Mouse (Mus musculus) neural tube, embryonic 13.5 days (tissue): ENCODE results near the gene Spesp1. TPM values are rescaled to one million over a fixed set of nuclear protein-coding genes. Genes with fewer than 3 reads are reported as not detected.
A peak's percentile ranks its signal among the peaks of the same experiment; 100 is the strongest.

Experiments used
- ATAC-seq: fragments of 200-750 bp; cut with Nextera tagmentation; 2 replicates; pipeline ENCODE4 v1.8.0; 2017; ENCODE audit warnings: low read depth, mild to moderate bottlenecking, moderate TSS enrichment, moderate library complexity
- H3K27ac ChIP-seq: fragments of 300-500 bp; sonication (generic); replicated peaks from 2 replicates; pipeline ENCODE4 v1.5.1; 2015; ENCODE audit warnings: moderate library complexity, mild to moderate bottlenecking, inconsistent platforms
- H3K27me3 ChIP-seq: fragments of 300-500 bp; sonication (generic); 2 replicates; pipeline ENCODE4 v1.6.1; 2015; ENCODE audit warnings: mild to moderate bottlenecking, inconsistent platforms
- H3K36me3 ChIP-seq: fragments of 300-500 bp; sonication (generic); 2 replicates; pipeline ENCODE4 v1.6.1; 2015; ENCODE audit warnings: mild to moderate bottlenecking, inconsistent platforms
- H3K4me1 ChIP-seq: fragments of 300-500 bp; sonication (generic); replicated peaks from 2 replicates; pipeline ENCODE4 v1.6.1; 2015; ENCODE audit warnings: inconsistent platforms
- H3K4me2 ChIP-seq: fragments of 300-500 bp; sonication (generic); 2 replicates; pipeline ENCODE4 v1.6.1; 2015; ENCODE audit warnings: inconsistent platforms, mild to moderate bottlenecking, moderate library complexity
- H3K4me3 ChIP-seq: fragments of 300-500 bp; sonication (generic); 2 replicates; pipeline ENCODE4 v1.5.1; 2015; ENCODE audit warnings: mild to moderate bottlenecking, inconsistent platforms
- H3K9ac ChIP-seq: fragments of 300-500 bp; sonication (generic); 2 replicates; pipeline ENCODE4 v1.6.1; 2015; ENCODE audit warnings: moderate library complexity, mild to moderate bottlenecking, inconsistent platforms
- H3K9me3 ChIP-seq: fragments of 300-500 bp; sonication (generic); 2 replicates; pipeline ENCODE4 v1.6.1; 2016; ENCODE audit warnings: inconsistent platforms
- WGBS: fragments of 180-500 bp; shearing (Covaris S2); methylation state at CpG from one replicate; pipeline ENCODE4 v1.1.7; 2015; 5-methylcytosine and 5-hydroxymethylcytosine counted together
- polyA plus RNA-seq: library from polyadenylated mRNA; unstranded; fragments of >200 nt; fragmentation: Nextera tagmentation; extraction: Ambion mirVana; gene quantifications from 2 replicates; pipeline ENCODE4 v1.2.1, GENCODE M21; 2015

Spesp1 gene
- polyA plus RNA-seq, 1 experiment from 2014 or later, result not detected

DNA sequence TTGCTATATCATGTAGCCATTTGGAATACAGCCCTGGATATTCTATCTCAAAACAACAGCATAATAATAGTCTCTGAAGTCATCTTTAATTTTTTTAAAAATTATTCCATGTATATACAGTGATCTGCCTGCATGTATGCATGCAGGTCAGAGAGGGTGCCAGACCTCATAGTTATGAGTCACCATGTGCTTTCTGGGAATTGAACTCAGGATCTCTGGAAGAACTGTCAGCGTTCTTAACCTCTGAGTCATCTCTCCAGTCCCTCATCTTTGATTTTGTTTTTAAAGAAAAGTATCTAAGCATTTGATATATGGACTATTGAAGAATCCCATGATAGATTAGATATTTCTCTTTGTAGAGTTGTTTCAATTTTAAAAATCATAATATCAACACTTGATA lies 12.8 kb downstream of the Spesp1 start:
- no peaks in the 10 kb centered on the region for H3K4me1 ChIP-seq
- no peak overlapping the region for H3K27ac ChIP-seq
- H3K9me3 ChIP-seq, result no peaks in the 10 kb centered on the region
- no peaks in the 10 kb centered on the region for H3K27me3 ChIP-seq
- no peaks in the 10 kb centered on the region for H3K36me3 ChIP-seq
- no peak overlapping the region for H3K9ac ChIP-seq
- H3K4me3 ChIP-seq, result no peak overlapping the region
- no peak overlapping the region for H3K4me2 ChIP-seq
- WGBS, result 93% methylated on average over 1 of the region's 1 CpGs
- no peak for ATAC-seq

DNA sequence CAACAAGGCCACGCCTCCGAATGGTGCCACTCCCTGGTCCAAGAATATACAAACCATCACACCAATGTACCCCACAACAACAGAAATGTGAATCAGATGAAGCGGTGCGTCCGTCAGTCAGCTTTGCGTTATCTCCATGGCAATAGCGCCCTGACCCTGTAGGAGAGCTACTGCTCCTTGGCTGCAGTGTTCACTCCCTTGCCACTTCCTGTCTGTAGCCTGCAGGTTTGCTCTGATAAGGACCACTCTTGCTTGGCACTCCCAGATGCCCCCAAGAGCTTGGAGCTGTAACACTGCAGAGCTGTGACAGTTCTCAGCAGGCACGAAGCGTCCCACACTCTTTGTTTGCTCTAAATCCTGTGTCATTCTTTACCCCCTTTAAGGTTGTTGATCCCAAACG lies 16.7 kb downstream of the Spesp1 start:
- Histone ChIP-seq H3K4me3 (no peak overlapping the region), H3K4me1 (no peaks in the 10 kb centered on the region), H3K27me3 (no peaks in the 10 kb centered on the region), H3K4me2 (no peak overlapping the region), H3K27ac (no peak overlapping the region), H3K36me3 (no peaks in the 10 kb centered on the region), H3K9ac (no peak overlapping the region), H3K9me3 (no peaks in the 10 kb centered on the region)
- WGBS, result 85% methylated on average over 10 of the region's 10 CpGs
- ATAC-seq, result no peak

DNA sequence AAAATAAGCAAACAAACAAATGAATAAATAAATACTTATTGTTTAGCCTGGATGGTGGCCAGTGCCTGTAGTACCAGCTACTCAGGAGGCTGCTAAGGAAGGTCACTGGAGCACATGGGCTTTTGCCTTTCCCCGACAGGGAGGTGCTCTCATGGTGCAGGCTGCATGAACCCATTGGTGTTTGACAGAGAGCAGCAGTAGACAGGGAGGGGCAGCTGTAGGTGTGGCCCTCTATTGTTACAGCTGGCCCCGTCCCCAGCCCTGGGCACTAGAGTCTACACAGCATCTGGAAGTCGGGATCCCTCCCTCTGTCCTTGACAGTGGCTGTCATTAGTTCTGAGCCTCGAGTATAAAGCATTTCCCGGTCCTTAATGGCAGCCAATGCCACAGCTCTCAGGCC lies 18.4 kb downstream of the Spesp1 start:
- WGBS, result 73% methylated on average over 5 of the region's 5 CpGs

DNA sequence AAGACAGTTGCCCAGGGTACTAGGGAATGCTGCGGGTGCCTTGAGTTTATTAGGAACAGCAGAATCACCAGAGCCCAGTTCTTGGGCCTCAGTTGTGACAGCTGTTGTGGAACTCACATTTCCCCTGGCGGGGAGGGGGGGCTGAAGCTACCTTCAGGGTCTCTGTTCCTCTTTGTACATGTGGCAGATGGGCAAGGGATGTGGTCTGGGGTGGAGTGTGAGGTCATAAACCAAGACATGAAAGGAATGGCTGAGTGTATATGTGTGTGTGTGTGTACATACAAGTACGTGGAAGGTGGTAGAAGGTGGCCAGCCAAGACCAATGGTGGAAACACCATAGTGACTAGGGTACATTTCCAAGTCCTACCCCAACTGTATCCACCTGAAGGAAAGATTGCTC lies 20.6 kb downstream of the Spesp1 start:
- Histone ChIP-seq H3K27me3 (no peaks in the 10 kb centered on the region), H3K9me3 (peaks cover 6% of the 10 kb centered on the region), H3K4me1 (peaks cover 3% of the 10 kb centered on the region), H3K4me3 (no peak overlapping the region), H3K4me2 (no peak overlapping the region), H3K9ac (no peak overlapping the region), H3K27ac (no peak overlapping the region), H3K36me3 (no peaks in the 10 kb centered on the region)
- ATAC-seq, result no peak
- 83% methylated on average over 3 of the region's 3 CpGs for WGBS

More for the DNA sequence above, 18.4 kb downstream of the Spesp1 start:
- Histone ChIP-seq H3K27ac (no peak overlapping the region), H3K36me3 (no peaks in the 10 kb centered on the region), H3K4me2 (no peak overlapping the region), H3K27me3 (no peaks in the 10 kb centered on the region), H3K4me3 (no peak overlapping the region), H3K9me3 (peaks cover 6% of the 10 kb centered on the region), H3K9ac (no peak overlapping the region), H3K4me1 (no peaks in the 10 kb centered on the region)
- no peak for ATAC-seq

DNA sequence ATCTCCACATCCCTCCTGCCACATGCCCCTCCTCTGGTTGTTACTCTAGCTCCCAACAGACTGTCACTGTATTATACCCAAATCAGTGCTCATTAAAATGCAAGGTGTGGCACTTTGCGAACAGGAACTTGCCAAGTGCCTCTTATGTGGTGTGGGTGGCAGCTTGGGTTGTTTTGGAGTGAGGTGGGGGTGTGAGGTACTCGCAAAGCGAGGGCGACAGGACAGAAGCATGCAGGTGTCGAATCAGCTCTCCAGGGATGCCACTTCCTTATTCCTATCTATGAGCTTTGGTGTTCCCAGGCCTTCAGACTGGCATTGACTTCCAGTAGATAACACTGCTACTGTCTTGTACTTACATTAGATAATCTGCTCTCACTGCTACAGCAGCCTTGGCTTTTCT lies 21.0 kb downstream of the Spesp1 start:
- Histone ChIP-seq H3K9me3 (peaks cover 6% of the 10 kb centered on the region), H3K27me3 (no peaks in the 10 kb centered on the region), H3K4me2 (no peak overlapping the region), H3K27ac (no peak overlapping the region), H3K9ac (no peak overlapping the region), H3K36me3 (no peaks in the 10 kb centered on the region), H3K4me3 (no peak overlapping the region), H3K4me1 (peaks cover 7% of the 10 kb centered on the region)
- ATAC-seq, result no peak
- WGBS, result 91% methylated on average over 5 of the region's 5 CpGs

DNA sequence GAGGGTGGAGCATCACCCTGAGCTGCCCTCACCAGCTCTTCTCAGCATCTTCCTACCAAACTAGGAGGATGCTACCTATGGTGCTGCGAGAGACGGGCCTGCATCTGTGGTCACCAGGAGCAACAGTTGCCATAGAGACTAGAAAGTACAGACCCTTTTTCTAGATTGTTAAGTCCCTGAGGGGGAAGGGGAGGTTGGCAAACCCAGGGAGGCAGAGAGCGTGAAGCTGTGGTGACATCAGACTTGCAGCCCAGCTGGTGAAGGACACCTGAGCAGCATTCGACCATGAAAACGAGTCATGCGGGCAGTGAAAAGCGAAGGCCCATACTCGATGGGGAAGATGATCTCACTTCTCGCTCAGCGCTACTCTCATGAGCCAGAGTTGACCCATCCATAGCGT lies 24.0 kb downstream of the Spesp1 start:
- no peak overlapping the region for H3K9ac ChIP-seq
- H3K4me3 ChIP-seq, result no peak overlapping the region
- H3K27ac ChIP-seq, result no peak overlapping the region
- peaks cover 6% of the 10 kb centered on the region for H3K9me3 ChIP-seq
- ATAC-seq, result no peak
- no peaks in the 10 kb centered on the region for H3K36me3 ChIP-seq
- 92% methylated on average over 11 of the region's 11 CpGs for WGBS
- H3K4me1 ChIP-seq, result peaks cover 10% of the 10 kb centered on the region
- H3K27me3 ChIP-seq, result no peaks in the 10 kb centered on the region
- H3K4me2 ChIP-seq, result no peak overlapping the region

DNA sequence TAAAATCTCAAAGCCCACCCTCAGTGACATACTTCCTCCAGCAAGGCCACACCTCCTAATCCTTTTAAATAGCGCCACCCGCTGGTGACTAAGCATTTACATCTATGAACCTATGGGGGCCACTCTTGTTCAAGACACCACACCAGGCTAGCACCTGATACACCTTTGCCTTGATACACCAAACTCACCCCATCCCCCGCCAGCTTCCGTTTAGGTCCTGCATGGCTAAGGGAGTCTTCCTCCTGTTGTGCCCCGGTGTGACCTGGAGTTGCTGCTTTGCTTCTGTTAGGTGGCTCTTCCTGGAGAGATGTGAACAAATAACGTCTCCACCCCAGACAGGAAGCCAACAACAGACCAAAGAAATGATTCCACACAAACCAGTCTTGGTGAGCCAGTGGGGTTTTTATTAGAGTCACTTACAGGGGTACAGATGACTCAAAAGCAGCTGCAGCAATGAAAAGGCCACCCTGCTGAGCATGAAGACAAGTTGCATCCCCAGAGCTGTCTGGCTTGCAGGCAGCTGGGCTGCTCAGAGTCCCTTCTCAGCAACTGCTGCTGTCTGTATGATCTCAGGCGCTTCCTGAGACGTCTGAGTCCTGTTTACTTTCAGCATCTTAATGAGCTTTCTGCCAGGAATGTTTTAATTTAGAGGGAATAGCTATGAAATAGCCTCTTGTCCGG lies 26.0 kb downstream of the Spesp1 start:
- no peak for ATAC-seq
- Histone ChIP-seq H3K4me1 (peaks cover 10% of the 10 kb centered on the region), H3K36me3 (no peaks in the 10 kb centered on the region), H3K9me3 (peaks cover 6% of the 10 kb centered on the region), H3K27ac (peak overlapping the region; percentile 55; the same call in 1 of the 2 replicates), H3K9ac (no peak overlapping the region), H3K27me3 (no peaks in the 10 kb centered on the region), H3K4me2 (no peak overlapping the region), H3K4me3 (no peak overlapping the region)
- 47% methylated on average over 9 of the region's 9 CpGs for WGBS

DNA sequence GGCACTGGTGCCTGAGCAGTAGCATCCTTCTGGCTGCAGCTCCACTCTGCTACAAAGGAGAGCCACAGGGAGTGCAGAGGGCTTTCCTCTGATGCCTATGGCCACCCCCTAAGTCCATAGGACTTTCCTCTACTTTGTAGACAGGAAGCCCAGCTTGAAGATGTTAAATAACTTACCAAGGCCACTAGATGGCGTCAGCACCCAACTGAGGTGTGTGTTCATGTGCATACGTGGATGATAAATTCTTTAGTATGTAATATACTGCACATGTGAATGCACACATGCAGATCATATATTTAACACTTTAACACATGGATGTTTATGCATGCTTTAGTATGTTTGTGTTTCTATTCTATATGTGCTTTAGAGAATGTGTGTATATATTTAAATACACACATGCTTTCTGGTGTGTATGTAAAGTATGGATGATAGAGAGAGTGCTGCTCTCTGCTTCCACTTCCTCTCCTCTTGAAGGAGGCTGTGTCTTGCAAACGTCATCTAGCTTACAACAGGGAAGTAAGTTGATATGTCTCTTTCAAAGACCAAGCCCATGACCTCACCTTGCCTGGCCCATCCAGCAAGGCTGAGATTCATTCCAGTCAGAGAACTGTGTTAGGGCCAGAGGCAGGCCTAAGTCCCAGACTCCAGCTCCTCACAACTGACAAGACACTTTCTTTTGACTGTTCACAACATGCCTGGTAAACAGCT lies 28.1 kb downstream of the Spesp1 start:
- Histone ChIP-seq H3K27ac (no peak overlapping the region), H3K36me3 (no peaks in the 10 kb centered on the region), H3K4me1 (peaks cover 10% of the 10 kb centered on the region), H3K4me3 (no peak overlapping the region), H3K9me3 (no peaks in the 10 kb centered on the region), H3K27me3 (no peaks in the 10 kb centered on the region), H3K4me2 (no peak overlapping the region), H3K9ac (no peak overlapping the region)
- WGBS, result 23% methylated on average over 3 of the region's 3 CpGs
- no peak for ATAC-seq

DNA sequence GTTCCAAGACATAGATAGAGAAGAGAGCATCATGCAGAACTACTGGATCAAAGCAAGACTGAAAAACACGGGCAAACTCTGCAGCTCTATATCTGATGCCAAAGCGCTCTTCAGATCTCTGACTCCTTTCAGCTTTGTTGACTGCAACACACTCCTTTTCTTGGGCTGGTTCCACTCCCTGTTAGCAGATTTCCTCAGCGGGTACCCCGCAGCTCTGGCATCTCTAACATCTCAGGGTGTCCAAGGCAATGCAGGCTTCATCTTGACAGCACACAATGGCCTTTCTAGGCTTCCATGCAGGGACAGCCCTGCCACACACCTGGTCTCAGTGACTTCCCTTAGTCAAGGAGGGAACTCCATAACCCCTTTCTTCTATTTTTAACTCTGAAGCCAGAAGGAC lies 31.7 kb downstream of the Spesp1 start:
- no peak overlapping the region for H3K4me3 ChIP-seq
- ATAC-seq, result no peak
- H3K27me3 ChIP-seq, result no peaks in the 10 kb centered on the region
- no peaks in the 10 kb centered on the region for H3K9me3 ChIP-seq
- no peaks in the 10 kb centered on the region for H3K36me3 ChIP-seq
- 93% methylated on average over 4 of the region's 4 CpGs for WGBS
- H3K4me2 ChIP-seq, result no peak overlapping the region
- H3K9ac ChIP-seq, result no peak overlapping the region
- peaks cover 4% of the 10 kb centered on the region; the same call in 1 of the 2 replicates for H3K4me1 ChIP-seq
- H3K27ac ChIP-seq, result no peak overlapping the region

DNA sequence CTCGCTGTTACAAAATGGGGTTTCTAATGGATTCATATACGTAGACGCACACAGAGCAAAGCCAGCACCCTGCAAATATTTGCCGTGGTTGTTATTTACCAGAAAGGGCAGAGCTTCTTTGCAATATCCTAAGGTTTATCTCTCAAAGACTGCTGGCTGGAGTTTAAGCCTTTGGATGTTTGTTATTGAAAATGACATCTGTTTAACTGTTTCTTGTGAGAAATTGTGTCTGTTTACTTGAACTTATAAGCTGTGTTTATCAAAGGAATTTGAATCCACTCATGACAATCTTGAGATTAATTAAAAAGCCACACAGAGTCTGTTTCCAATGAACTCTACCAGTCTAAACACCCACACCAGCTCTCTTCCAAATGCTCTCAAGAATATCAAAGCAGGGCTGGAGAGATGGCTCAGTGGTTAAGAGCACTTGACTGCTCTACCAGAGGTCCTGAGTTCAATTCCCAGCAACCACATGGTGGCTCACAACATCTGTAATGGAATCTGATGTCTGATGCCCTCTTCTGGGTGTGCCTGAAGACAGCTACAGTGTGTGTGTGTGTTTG lies 35.5 kb downstream of the Spesp1 start:
- Histone ChIP-seq H3K9ac (0 out of 2 replicates have a peak overlapping the region, but pooled peaks have one; percentile 41), H3K27me3 (no peaks in the 10 kb centered on the region), H3K4me1 (peaks cover 16% of the 10 kb centered on the region), H3K27ac (no peak overlapping the region), H3K9me3 (no peaks in the 10 kb centered on the region), H3K4me2 (no peak overlapping the region), H3K36me3 (no peaks in the 10 kb centered on the region), H3K4me3 (no peak overlapping the region)
- 66% methylated on average over 4 of the region's 4 CpGs for WGBS
- no peak for ATAC-seq

DNA sequence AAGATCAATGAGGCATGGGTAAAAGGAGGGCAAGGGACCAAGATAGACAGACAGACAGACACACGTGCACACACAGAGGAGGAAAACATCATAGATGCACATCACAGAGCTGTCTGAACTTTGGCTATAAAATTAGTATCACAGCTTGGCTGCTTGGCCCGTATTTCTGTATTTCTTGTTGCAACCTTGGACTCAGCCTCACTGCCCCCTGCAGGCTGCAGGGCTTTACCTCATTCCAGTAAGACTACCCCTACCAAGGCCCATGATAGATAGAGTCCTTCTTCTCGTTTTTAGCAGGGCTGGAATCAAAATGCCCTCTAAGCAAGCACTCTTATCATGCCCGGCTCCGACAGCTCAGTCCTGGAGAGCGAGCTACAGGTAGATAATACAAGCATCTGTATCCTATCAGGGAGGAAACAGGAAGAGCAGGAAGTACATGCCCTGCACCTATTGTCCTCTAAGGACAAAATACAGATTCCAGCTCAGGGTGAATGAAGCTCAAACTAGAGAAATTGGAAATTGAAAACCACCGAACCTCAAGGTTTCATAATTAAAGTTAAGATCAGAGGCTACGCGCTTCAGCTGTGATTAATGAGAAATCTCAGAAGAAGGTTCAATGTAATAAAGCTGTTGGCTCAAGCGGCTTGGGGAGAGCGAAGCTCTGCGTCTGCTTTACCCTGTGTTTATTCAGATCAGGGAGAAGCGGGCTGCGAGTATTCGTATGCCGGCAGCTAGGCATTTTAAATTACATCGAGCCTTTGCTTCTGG lies 36.2 kb downstream of the Spesp1 start:
- ATAC-seq, result no peak
- no peak overlapping the region for H3K4me2 ChIP-seq
- H3K9me3 ChIP-seq, result no peaks in the 10 kb centered on the region
- peaks cover 16% of the 10 kb centered on the region for H3K4me1 ChIP-seq
- H3K36me3 ChIP-seq, result no peaks in the 10 kb centered on the region
- H3K27me3 ChIP-seq, result no peaks in the 10 kb centered on the region
- H3K4me3 ChIP-seq, result no peak overlapping the region
- 54% methylated on average over 17 of the region's 17 CpGs for WGBS
- H3K27ac ChIP-seq, result no peak overlapping the region
- 0 out of 2 replicates have a peak overlapping the region, but pooled peaks have one; percentile 41 for H3K9ac ChIP-seq

DNA sequence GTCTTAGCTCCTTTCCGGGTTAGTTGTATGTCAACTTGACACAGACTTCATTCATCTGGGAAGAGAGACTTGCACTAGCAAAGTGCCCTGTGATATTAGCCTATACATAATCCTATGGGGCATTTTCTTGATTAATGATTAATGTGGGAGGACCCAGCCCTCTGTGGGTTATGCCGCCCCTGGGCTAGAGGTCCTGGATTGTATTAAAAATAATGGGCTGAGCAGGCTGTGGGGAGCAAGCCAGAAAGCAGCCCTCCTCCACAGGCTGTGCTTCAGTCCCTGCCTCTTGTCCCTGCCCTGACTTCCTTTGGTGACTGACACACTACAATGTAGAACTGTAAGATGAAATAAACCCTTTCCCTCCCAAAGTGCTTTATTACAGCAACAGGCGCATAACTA lies 37.4 kb downstream of the Spesp1 start:
- Histone ChIP-seq H3K27me3 (no peaks in the 10 kb centered on the region; the same call in 1 of the 2 replicates), H3K36me3 (no peaks in the 10 kb centered on the region), H3K4me1 (peaks cover 21% of the 10 kb centered on the region), H3K27ac (no peak overlapping the region), H3K4me3 (no peak overlapping the region), H3K9me3 (no peaks in the 10 kb centered on the region), H3K9ac (no peak overlapping the region), H3K4me2 (no peak overlapping the region)
- 32% methylated on average over 3 of the region's 3 CpGs for WGBS
- ATAC-seq, result peak; percentile 33; the same call in 1 of the 2 replicates
